Mouse (Mus musculus): ENCODE data around the gene Rexo4. TPM values are rescaled to one million over a fixed set of nuclear protein-coding genes. Genes with fewer than 3 reads are reported as not detected.

The Rexo4 gene
- polyA plus RNA-seq (2011; ENCODE audit: insufficient read depth, insufficient read length, low replicate concordance, missing spikeins): 17.7 and 29.5 TPM in 2 replicates

- Histone ChIP-seq H3K27ac (ENCODE audit: control insufficient read depth, insufficient read depth, low read depth, low read length, poor library complexity) (peak within 1 kb of the TSS; percentile 92), H3K4me3 (replicated peaks; ENCODE audit: control insufficient read depth, low read depth, low read length) (peak within 1 kb of the TSS; percentile 73), H3K4me1 (ENCODE audit: control insufficient read depth, insufficient read depth, low read length) (no peaks in the 10 kb centered on the region; the same call in 1 of the 2 replicates)
- under 1% methylated on average over 50 of the region's 50 CpGs for WGBS
- TF ChIP-seq POLR2A (IDR thresholded peaks at IDR 0.05; ENCODE audit: borderline replicate concordance, control insufficient read depth, low read depth, low read length) (peak; percentile 58; the same call in 1 of the 2 replicates), CTCF (IDR thresholded peaks at IDR 0.05; ENCODE audit: control insufficient read depth, insufficient read depth, low read length) (no peak)
Measured at GRCm38 (mm10) chr2:26963923-26964723, at the start of gene Rexo4. TSS of gene Rexo4 (minus strand) at chr2:26964386.

- H3K27ac ChIP-seq (ENCODE audit: control insufficient read depth, insufficient read depth, low read depth, low read length, poor library complexity): peak within 1 kb of the TSS; percentile 70
- under 1% methylated on average over 43 of the region's 43 CpGs for WGBS
- TF ChIP-seq CTCF (IDR thresholded peaks at IDR 0.05; ENCODE audit: control insufficient read depth, insufficient read depth, low read length) (no peak), POLR2A (IDR thresholded peaks at IDR 0.05; ENCODE audit: borderline replicate concordance, control insufficient read depth, low read depth, low read length) (peak; percentile 32; the same call in 1 of the 2 replicates)
- H3K4me3 ChIP-seq (replicated peaks; ENCODE audit: control insufficient read depth, low read depth, low read length): peak within 1 kb of the TSS; percentile 72
- peaks cover 4% of the 10 kb centered on the region; the same call in 1 of the 2 replicates for H3K4me1 ChIP-seq (ENCODE audit: control insufficient read depth, insufficient read depth, low read length)
Measured at GRCm38 (mm10) chr2:27009714-27010244, 45.6 kb upstream of the Rexo4 start, which contains the start of gene Cacfd1. TSS of gene Cacfd1 (plus strand) at chr2:27009926.

- Histone ChIP-seq H3K4me1 (ENCODE audit: control insufficient read depth, insufficient read depth, low read length) (peaks cover 4% of the 10 kb centered on the region; the same call in 1 of the 2 replicates), H3K4me3 (replicated peaks; ENCODE audit: control insufficient read depth, low read depth, low read length) (no peak overlapping the region), H3K27ac (ENCODE audit: control insufficient read depth, insufficient read depth, low read depth, low read length, poor library complexity) (no peak overlapping the region)
- 66% methylated on average over 7 of the region's 7 CpGs for WGBS
- TF ChIP-seq POLR2A (IDR thresholded peaks at IDR 0.05; ENCODE audit: borderline replicate concordance, control insufficient read depth, low read depth, low read length) (no peak), CTCF (IDR thresholded peaks at IDR 0.05; ENCODE audit: control insufficient read depth, insufficient read depth, low read length) (no peak)
Measured at GRCm38 (mm10) chr2:27007701-27008100, 43.5 kb upstream of the Rexo4 start.

GRCm38 (mm10) chr2:27006255-27006654 is 42.1 kb upstream of the Rexo4 start:
- H3K4me3 ChIP-seq (replicated peaks; ENCODE audit: control insufficient read depth, low read depth, low read length): no peak overlapping the region
- peaks cover 4% of the 10 kb centered on the region; the same call in 1 of the 2 replicates for H3K4me1 ChIP-seq (ENCODE audit: control insufficient read depth, insufficient read depth, low read length)
- TF ChIP-seq CTCF (IDR thresholded peaks at IDR 0.05; ENCODE audit: control insufficient read depth, insufficient read depth, low read length): no peak
- TF ChIP-seq POLR2A (IDR thresholded peaks at IDR 0.05; ENCODE audit: borderline replicate concordance, control insufficient read depth, low read depth, low read length): no peak
- WGBS: 64% methylated on average over 4 of the region's 4 CpGs
- H3K27ac ChIP-seq (ENCODE audit: control insufficient read depth, insufficient read depth, low read depth, low read length, poor library complexity): no peak overlapping the region

- H3K4me1 ChIP-seq (ENCODE audit: control insufficient read depth, insufficient read depth, low read length): no peaks in the 10 kb centered on the region
- WGBS: 78% methylated on average over 7 of the region's 7 CpGs
Measured at GRCm38 (mm10) chr2:26997993-26998392, 33.8 kb upstream of the Rexo4 start.

GRCm38 (mm10) chr2:26997498-26997897 is 33.3 kb upstream of the Rexo4 start:
- TF ChIP-seq CTCF (IDR thresholded peaks at IDR 0.05; ENCODE audit: control insufficient read depth, insufficient read depth, low read length): no peak
- Histone ChIP-seq H3K4me1 (ENCODE audit: control insufficient read depth, insufficient read depth, low read length) (no peaks in the 10 kb centered on the region), H3K27ac (ENCODE audit: control insufficient read depth, insufficient read depth, low read depth, low read length, poor library complexity) (no peak overlapping the region), H3K4me3 (replicated peaks; ENCODE audit: control insufficient read depth, low read depth, low read length) (no peak overlapping the region)
- 76% methylated on average over 1 of the region's 1 CpGs for WGBS

More at GRCm38 (mm10) chr2:26997993-26998392, 33.8 kb upstream of the Rexo4 start:
- TF ChIP-seq POLR2A (IDR thresholded peaks at IDR 0.05; ENCODE audit: borderline replicate concordance, control insufficient read depth, low read depth, low read length) (no peak), CTCF (IDR thresholded peaks at IDR 0.05; ENCODE audit: control insufficient read depth, insufficient read depth, low read length) (no peak)
- H3K27ac ChIP-seq (ENCODE audit: control insufficient read depth, insufficient read depth, low read depth, low read length, poor library complexity): no peak overlapping the region
- H3K4me3 ChIP-seq (replicated peaks; ENCODE audit: control insufficient read depth, low read depth, low read length): no peak overlapping the region

GRCm38 (mm10) chr2:26993936-26994335 is 29.8 kb upstream of the Rexo4 start:
- H3K4me3 ChIP-seq (replicated peaks; ENCODE audit: control insufficient read depth, low read depth, low read length): no peak overlapping the region
- TF ChIP-seq POLR2A (IDR thresholded peaks at IDR 0.05; ENCODE audit: borderline replicate concordance, control insufficient read depth, low read depth, low read length) (no peak), CTCF (IDR thresholded peaks at IDR 0.05; ENCODE audit: control insufficient read depth, insufficient read depth, low read length) (no peak)
- WGBS: 44% methylated on average over 3 of the region's 3 CpGs
- H3K4me1 ChIP-seq (ENCODE audit: control insufficient read depth, insufficient read depth, low read length): no peaks in the 10 kb centered on the region
- no peak overlapping the region for H3K27ac ChIP-seq (ENCODE audit: control insufficient read depth, insufficient read depth, low read depth, low read length, poor library complexity)

- no peak for TF ChIP-seq CTCF (IDR thresholded peaks at IDR 0.05; ENCODE audit: control insufficient read depth, insufficient read depth, low read length)
- no peak for TF ChIP-seq POLR2A (IDR thresholded peaks at IDR 0.05; ENCODE audit: borderline replicate concordance, control insufficient read depth, low read depth, low read length)
- H3K4me3 ChIP-seq (replicated peaks; ENCODE audit: control insufficient read depth, low read depth, low read length): no peak overlapping the region
- 78% methylated on average over 5 of the region's 5 CpGs for WGBS
- no peak overlapping the region for H3K27ac ChIP-seq (ENCODE audit: control insufficient read depth, insufficient read depth, low read depth, low read length, poor library complexity)
- no peaks in the 10 kb centered on the region for H3K4me1 ChIP-seq (ENCODE audit: control insufficient read depth, insufficient read depth, low read length)
Measured at GRCm38 (mm10) chr2:26984640-26985039, 20.5 kb upstream of the Rexo4 start.
